Mouse (Mus musculus): Measurements from ENCODE around the gene Itpr2.

GRCm38 (mm10) chr6:146486073-146486472 is 15.9 kb downstream of the Itpr2 start:
- TF ChIP-seq CTCF (IDR thresholded peaks at IDR 0.05; ENCODE audit: low read depth, low read length) (no peak), GATA1 (IDR thresholded peaks at IDR 0.05; ENCODE audit: borderline replicate concordance, low read length) (no peak), POLR2AphosphoS5 (IDR thresholded peaks at IDR 0.05; ENCODE audit: insufficient replicate concordance, low read depth, low read length) (no peak), TAL1 (conservative IDR thresholded peaks at IDR 0.05; ENCODE audit: low read depth, low read length) (no peak), GATA2 (IDR thresholded peaks at IDR 0.05; ENCODE audit: borderline replicate concordance, low read depth, low read length) (no peak)

Data from G1E (cell line).